Mouse (Mus musculus): ENCODE measurements around the gene Top2a.
"Not testable (repeated sequence)": the region's sequence is repeated elsewhere in the genome, so short reads cannot be mapped to it uniquely, and the experiment has no call there.

Top2a gene

GRCm38 (mm10) chr11:99040346-99040974, 16.5 kb upstream of the Top2a start:
- no peak for DNase-seq

DNA sequence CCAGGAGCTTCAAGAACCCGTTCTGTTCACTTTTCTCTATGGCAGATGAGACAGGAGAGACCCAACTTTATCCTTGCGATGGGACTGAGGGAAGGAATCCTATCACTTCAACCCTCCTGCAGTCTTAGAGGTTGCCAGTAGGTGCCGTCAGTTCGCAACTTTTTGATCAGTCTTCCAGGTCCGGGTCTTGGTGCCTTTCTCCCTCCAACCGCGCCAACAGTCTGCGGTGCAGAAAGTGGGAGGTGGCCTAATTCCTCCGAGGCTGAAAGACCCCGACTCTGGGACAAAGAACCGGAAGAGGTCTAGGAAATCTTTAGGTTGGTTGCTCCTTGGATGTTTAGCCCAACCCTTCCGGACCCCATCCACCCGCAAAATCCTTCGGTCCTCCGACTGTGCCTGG, 15.8 kb upstream of the Top2a start:
- peak; percentile 74 for DNase-seq

- no peak for DNase-seq
Observed at GRCm38 (mm10) chr11:99036254-99036653, 12.3 kb upstream of the Top2a start.

DNA sequence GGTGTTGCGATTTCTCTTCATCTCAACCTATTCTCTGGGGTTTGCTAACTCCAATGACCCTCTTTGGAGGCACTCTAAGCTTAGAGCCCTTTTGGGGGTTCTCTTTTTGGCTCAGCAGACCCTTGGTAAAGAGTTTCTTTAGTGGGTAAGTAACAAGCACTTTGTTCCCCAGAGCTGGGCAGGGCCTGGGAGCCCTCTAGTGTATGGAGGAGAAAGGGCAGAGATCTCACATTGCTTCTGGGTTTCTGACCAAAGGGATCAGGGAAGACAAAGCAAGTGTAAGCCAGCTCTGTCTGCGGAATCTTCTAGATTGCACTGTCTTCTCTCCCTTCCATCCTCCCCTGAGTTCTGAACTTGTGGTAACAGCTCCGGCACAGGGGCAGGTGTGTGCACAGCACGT, 11.4 kb upstream of the Top2a start:
- no peak for DNase-seq

GRCm38 (mm10) chr11:99026899-99027440, 3.0 kb upstream of the Top2a start:
- no peak for DNase-seq

GRCm38 (mm10) chr11:99025878-99026277, 1.9 kb upstream of the Top2a start:
- no peak for DNase-seq

GRCm38 (mm10) chr11:99024468-99025134, 612 bp upstream of the Top2a start:
- DNase-seq, result no peak

DNA sequence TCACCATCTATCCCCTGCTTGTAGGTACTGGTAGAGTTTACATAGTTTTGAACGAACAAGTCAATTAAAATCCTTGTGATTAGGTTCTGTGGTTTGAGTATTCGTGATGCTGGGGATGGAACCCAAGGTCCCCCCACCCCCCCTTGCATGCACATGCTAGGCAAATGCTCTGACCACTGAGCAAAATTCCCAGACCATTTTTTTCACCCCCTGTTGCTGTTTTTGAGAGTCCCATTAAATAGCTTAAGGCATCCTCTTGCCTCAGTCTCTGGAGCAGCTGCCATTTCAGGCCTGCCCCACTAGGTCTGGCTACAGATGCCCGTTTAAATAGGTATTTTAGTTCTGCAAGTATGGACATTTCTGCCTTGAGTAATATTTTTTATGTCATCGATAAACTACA, 895 bp downstream of the Top2a start:
- no peak for DNase-seq

- no peak for DNase-seq
Observed at GRCm38 (mm10) chr11:99022384-99022933, 1.5 kb downstream of the Top2a start.

DNA sequence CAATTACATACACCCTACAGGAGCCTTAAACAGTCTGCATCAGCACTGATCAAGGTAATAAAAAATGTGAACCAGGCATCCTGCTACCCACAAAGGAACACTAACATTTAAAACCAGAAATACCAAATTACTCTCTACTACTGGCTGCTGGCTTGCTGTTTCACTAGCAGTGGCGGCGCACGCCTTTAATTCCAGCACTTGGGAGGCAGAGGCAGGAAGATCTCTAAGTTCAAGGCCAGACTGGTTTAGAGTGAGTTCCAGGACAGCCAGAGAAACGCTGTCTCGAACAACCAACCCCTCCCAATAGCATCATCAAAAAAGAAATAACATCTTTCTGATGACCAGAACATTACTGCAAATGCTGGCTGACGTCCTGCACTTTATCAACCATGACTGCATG, 4.1 kb downstream of the Top2a start:
- DNase-seq, result no peak

DNA sequence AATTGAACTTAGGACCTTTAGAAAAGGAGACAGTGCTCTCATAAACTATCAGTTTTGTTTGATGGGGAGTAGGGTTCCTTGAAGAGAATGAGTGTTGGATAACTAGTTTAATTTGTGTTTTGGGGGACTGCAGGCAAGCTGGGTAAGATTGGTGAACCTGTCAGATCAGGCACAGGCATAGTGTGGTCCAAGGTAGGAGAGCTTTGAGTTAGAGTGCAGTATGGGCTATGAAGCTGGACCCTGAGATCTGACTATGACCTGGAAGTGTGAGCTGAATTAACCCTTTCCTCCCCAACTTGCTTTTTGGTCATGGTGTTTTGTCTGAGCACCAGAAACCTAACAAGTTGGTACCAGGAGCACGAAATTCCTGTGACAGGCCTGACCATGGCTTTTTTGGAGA, 10.1 kb downstream of the Top2a start:
- no peak for DNase-seq

DNA sequence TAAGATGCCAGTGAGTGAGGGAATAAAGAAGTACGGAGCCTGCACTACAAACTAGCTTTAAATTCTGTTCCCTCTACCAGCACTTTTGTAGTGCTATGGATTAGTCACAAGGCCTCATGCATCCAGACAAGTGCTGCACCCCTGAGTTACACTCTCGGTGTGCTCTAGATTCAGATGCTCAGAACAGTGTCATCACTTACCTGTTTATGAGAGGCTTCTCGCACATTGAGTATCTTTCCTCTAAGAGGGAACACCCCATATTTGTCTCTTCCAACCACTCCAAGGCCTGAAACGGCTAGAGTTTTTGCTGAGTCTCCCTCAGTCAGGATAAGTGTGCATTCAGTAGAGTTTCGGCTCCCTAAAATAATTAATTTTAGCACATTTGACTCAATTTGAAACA, 13.3 kb downstream of the Top2a start:
- DNase-seq, result no peak

DNA sequence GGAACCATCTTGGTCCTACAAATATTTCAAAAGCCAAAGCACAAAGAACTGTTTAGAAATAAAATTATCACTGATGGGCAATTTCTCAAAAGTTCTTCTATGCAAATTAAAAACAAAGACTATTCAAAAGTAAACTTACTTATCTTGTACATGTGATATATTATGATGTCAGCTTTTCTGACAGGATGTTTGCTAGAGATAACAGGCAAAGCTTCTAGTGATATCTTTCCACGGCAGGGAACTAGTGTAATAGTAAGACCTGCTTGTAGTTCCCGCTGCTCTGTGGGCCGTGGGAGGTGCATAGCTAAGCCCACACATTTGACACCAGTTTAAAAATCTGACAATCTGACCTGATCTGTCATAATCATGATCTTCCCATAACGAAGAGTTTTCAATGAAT, 13.9 kb downstream of the Top2a start:
- DNase-seq, result no peak

- DNase-seq, result no peak
Observed at GRCm38 (mm10) chr11:99006788-99007187, 17.2 kb downstream of the Top2a start.

GRCm38 (mm10) chr11:98999243-98999642, 24.7 kb downstream of the Top2a start:
- DNase-seq, result no peak

DNA sequence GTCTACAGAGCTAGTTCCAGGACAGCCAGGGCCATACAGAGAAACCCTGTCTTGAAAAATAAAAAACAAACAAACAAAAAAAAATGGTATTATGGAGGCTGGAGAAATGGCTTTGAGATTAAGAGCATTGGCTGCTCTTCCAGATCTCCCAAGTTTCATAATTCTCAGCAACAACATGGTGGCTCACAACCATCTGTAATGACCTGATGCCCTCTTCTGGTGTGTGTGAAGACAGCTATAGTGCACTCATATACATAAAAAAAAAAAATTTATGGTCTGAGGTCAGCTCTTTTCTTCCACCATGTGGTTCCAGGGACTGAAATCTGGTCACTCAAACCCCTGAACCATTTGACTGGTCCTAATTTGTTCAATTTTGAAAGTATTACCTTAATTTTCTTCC, 25.2 kb downstream of the Top2a start:
- no peak for DNase-seq

DNA sequence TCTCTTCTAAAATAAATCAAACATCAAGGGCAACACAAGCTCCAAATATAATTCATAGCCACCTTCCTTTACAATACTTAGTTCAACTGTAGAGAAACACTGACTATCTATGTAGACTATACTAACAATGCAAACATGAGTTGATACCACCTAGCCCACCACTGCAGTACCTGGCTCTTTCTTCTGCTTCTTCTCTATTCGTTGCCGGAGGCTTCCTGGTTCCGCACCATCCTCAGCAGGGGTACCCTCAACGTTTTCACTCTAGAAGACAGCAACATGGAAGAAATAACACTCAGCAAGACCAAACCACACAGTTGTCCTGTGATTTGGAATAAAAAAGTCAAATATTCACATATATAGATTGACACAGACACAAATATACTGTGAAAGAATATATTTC, 26.3 kb downstream of the Top2a start:
- DNase-seq, result no peak

- no peak for DNase-seq
Observed at GRCm38 (mm10) chr11:98995987-98996386, 28.0 kb downstream of the Top2a start.

GRCm38 (mm10) chr11:98990866-98991265, 33.1 kb downstream of the Top2a start:
- DNase-seq, result no peak

DNA sequence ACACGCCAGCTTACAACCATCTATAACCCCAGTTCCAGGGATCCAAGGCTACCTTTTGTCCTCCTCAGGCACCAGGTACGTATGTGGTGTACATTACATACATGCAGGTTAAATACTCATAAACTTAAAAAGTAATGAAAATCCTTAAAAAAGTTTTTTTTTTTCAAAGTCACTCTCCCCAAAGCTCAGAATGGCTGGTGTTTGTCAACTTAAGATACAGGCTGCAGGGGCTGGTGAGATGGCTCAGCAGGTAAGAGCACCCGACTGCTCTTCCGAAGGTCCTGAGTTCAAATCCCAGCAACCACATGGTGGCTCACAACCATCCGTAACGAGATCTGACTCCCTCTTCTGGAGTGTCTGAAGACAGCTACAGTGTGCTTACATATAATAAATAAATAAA, 35.7 kb downstream of the Top2a start:
- DNase-seq, result not testable (repeated sequence)

DNA sequence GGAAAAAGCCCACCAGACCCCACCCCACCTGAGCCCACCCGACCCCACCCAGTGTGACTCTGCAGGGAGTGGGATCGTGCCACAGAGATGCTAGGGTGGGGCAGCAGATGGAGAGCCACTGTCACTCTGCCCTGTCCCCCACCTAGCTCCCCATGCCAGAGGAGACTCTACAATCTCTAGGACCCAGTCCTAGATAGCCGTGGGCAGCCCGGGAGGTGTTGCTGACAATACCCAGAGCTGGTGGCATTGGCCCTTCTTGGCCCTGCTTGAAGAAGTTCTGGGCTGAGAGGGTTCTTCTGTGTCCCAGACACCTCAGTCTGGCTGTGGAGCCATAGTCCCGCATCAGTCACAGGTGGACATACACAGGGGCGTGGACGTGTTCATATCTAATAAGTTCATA, 38.4 kb downstream of the Top2a start:
- DNase-seq, result no peak

GRCm38 (mm10) chr11:98983551-98983950, 40.4 kb downstream of the Top2a start:
- DNase-seq, result no peak

- no peak for DNase-seq
Observed at GRCm38 (mm10) chr11:98982773-98983133, 41.2 kb downstream of the Top2a start, which contains the start of gene Gjd3. Gene Gjd3 (minus strand): TSS chr11:98983016.

GRCm38 (mm10) chr11:98981997-98982772, 41.8 kb downstream of the Top2a start:
- DNase-seq, result peak; percentile 84

All from right cerebral cortex, postnatal 25 days (tissue).